Mouse (Mus musculus): ENCODE data around the gene Cx3cr1. TPM values are rescaled to one million over a fixed set of nuclear protein-coding genes. Genes with fewer than 3 reads are reported as not detected.
"Not testable (repeated sequence)": the region's sequence is repeated elsewhere in the genome, so short reads cannot be mapped to it uniquely, and the experiment has no call there.

Cx3cr1 gene
- polyA plus RNA-seq (2016; fragmentation: Nextera tagmentation; extraction: Ambion mirVana), result 7.5 and 8.0 TPM in 2 replicates

DNA sequence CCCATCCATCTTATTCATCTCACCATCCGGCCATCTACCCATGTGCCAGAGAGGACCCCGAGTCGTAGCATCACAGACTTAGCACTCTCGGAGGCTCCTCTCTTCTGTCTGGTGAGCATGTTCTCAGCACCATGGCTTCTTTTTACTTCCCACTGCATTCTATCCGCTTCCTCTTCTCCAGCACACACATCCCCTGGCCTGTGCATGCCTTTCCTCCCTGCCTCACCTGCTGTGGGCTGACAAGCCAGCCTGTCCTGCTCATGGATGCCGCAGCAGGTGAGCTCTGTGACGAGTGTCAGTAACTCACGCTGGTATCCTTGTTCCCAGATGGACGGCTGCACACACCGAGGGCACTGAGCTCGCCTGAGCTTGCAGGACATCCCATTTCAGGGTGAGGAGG lies at the start of gene Cx3cr1:
TSS of gene Cx3cr1 (minus strand) at position 101 of the 400 bp plus-strand sequence.
- H3K27me3 ChIP-seq, result no peaks in the 10 kb centered on the region
- no peak for ATAC-seq (ENCODE audit: insufficient number of reproducible peaks, insufficient read depth, low FRiP score, low TSS enrichment)
- H3K4me2 ChIP-seq (replicated peaks), result no peak within 1 kb of the TSS
- H3K36me3 ChIP-seq, result no peaks in the 10 kb centered on the region
- no peak within 1 kb of the TSS for H3K4me3 ChIP-seq
- H3K27ac ChIP-seq, result no peak within 1 kb of the TSS
- H3K9ac ChIP-seq, result no peak within 1 kb of the TSS
- H3K9me3 ChIP-seq, result no peaks in the 10 kb centered on the region
- no peaks in the 10 kb centered on the region for H3K4me1 ChIP-seq
- WGBS, result 82% methylated on average over 11 of the region's 11 CpGs

DNA sequence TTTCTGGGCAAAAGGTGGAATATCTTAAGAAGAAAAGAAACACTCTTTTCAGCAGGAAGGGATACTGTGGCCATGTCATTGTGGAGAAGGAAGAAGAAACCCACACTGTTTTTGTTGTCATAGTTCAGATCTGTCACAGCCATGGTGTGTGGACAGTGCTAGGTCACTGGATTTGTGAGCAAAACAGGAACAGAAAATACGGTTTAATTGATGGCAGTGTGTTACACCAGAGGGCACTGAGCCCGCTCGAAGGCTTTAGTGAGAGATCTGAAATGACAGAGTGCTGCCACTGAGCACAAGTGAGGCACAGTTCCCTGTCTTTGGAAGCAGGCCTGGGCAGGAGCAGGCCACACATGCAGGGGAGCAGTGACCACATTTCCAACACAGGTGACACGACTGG lies 48.5 kb upstream of the Cx3cr1 start:
- H3K27me3 ChIP-seq, result no peaks in the 10 kb centered on the region
- H3K4me2 ChIP-seq (replicated peaks), result no peak overlapping the region
- H3K36me3 ChIP-seq, result peaks cover 53% of the 10 kb centered on the region
- H3K4me3 ChIP-seq, result no peak overlapping the region
- H3K4me1 ChIP-seq, result no peaks in the 10 kb centered on the region
- no peak for ATAC-seq (ENCODE audit: insufficient number of reproducible peaks, insufficient read depth, low FRiP score, low TSS enrichment)
- WGBS, result 94% methylated on average over 4 of the region's 4 CpGs
- H3K27ac ChIP-seq, result no peak overlapping the region
- no peaks in the 10 kb centered on the region for H3K9me3 ChIP-seq
- no peak overlapping the region for H3K9ac ChIP-seq

DNA sequence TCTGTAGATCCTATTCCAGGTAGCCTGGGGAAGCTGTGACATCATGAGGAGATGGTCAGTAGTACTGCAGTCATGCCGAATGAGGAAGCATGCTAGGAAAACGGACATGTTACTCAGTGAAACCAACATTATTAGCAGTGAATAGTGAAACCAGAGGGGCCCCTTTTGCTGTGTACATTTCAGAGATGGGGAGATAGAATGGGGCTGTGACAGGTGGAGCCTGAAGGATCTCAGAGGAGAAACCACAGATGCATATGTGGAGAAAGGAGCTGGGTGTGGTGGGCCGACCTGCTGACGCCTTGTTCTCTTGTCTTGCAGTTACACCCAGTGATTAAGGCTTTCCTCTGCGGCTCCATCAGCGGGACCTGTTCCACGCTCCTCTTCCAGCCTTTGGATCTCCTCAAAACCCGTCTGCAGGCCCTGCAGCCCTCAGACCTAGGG lies 46.5 kb upstream of the Cx3cr1 start:
- Histone ChIP-seq H3K4me1 (peaks cover 2% of the 10 kb centered on the region), H3K9ac (no peak overlapping the region), H3K4me2 (replicated peaks) (no peak overlapping the region), H3K9me3 (no peaks in the 10 kb centered on the region), H3K27ac (no peak overlapping the region), H3K36me3 (peaks cover 41% of the 10 kb centered on the region), H3K27me3 (no peaks in the 10 kb centered on the region), H3K4me3 (no peak overlapping the region)
- WGBS, result 85% methylated on average over 8 of the region's 8 CpGs
- no peak for ATAC-seq (ENCODE audit: insufficient number of reproducible peaks, insufficient read depth, low FRiP score, low TSS enrichment)

GRCm38 (mm10) chr9:120115580-120115979 lies 45.9 kb upstream of the Cx3cr1 start:
- ATAC-seq (ENCODE audit: insufficient number of reproducible peaks, insufficient read depth, low FRiP score, low TSS enrichment), result no peak
- no peaks in the 10 kb centered on the region for H3K9me3 ChIP-seq
- no peak overlapping the region for H3K27ac ChIP-seq
- peaks cover 4% of the 10 kb centered on the region for H3K4me1 ChIP-seq
- peak overlapping the region; percentile 19; the same call in 1 of the 2 replicates for H3K9ac ChIP-seq
- H3K27me3 ChIP-seq, result no peaks in the 10 kb centered on the region
- no peak overlapping the region for H3K4me2 ChIP-seq (replicated peaks)
- WGBS, result 79% methylated on average over 5 of the region's 5 CpGs
- H3K36me3 ChIP-seq, result peaks cover 35% of the 10 kb centered on the region
- no peak overlapping the region for H3K4me3 ChIP-seq

DNA sequence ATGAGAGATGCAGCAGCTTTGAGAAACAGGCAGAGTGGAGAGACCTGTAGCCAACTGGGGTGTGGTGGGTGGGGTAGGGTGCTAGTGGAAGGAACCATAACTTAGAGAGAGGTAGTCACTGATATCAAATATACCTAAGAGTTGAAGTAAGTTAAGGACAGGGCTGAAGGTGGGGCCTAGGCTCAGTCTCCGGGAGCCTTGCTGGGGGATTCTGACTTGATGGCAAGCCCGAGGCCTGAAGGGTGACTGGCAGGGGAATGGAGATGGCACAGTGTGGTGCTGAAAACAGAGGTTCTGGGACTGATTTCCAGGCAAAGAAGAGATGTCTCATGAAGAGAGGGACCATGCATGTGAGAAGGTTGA lies 45.1 kb upstream of the Cx3cr1 start:
- H3K27ac ChIP-seq, result peak overlapping the region; percentile 14; the same call in 1 of the 2 replicates
- no peaks in the 10 kb centered on the region for H3K27me3 ChIP-seq
- H3K4me3 ChIP-seq, result no peak overlapping the region
- no peak overlapping the region for H3K9ac ChIP-seq
- 86% methylated on average over 2 of the region's 2 CpGs for WGBS
- H3K4me2 ChIP-seq (replicated peaks), result no peak overlapping the region
- H3K9me3 ChIP-seq, result no peaks in the 10 kb centered on the region
- peaks cover 4% of the 10 kb centered on the region for H3K4me1 ChIP-seq
- peaks cover 27% of the 10 kb centered on the region for H3K36me3 ChIP-seq
- no peak for ATAC-seq (ENCODE audit: insufficient number of reproducible peaks, insufficient read depth, low FRiP score, low TSS enrichment)

- Histone ChIP-seq H3K27me3 (no peaks in the 10 kb centered on the region), H3K4me2 (replicated peaks) (no peak overlapping the region), H3K27ac (no peak overlapping the region), H3K4me1 (peaks cover 4% of the 10 kb centered on the region), H3K36me3 (peaks cover 22% of the 10 kb centered on the region), H3K9me3 (no peaks in the 10 kb centered on the region), H3K4me3 (no peak overlapping the region), H3K9ac (no peak overlapping the region)
- ATAC-seq (ENCODE audit: insufficient number of reproducible peaks, insufficient read depth, low FRiP score, low TSS enrichment), result no peak
- 91% methylated on average over 17 of the region's 17 CpGs for whole genome bisulfite sequencing
Measured at GRCm38 (mm10) chr9:120114051-120114788, 44.5 kb upstream of the Cx3cr1 start.

- H3K36me3 ChIP-seq, result peaks cover 16% of the 10 kb centered on the region
- peaks cover 4% of the 10 kb centered on the region for H3K4me1 ChIP-seq
- no peak overlapping the region for H3K27ac ChIP-seq
- no peak overlapping the region for H3K4me3 ChIP-seq
- no peaks in the 10 kb centered on the region for H3K9me3 ChIP-seq
- 94% methylated on average over 7 of the region's 7 CpGs for WGBS
- H3K4me2 ChIP-seq (replicated peaks), result no peak overlapping the region
- H3K9ac ChIP-seq, result no peak overlapping the region
- ATAC-seq (ENCODE audit: insufficient number of reproducible peaks, insufficient read depth, low FRiP score, low TSS enrichment), result no peak
- H3K27me3 ChIP-seq, result no peaks in the 10 kb centered on the region
Measured at GRCm38 (mm10) chr9:120113456-120113855, 43.8 kb upstream of the Cx3cr1 start.

GRCm38 (mm10) chr9:120112472-120112871 lies 42.8 kb upstream of the Cx3cr1 start:
- Histone ChIP-seq H3K27me3 (no peaks in the 10 kb centered on the region), H3K4me3 (no peak overlapping the region), H3K9ac (no peak overlapping the region), H3K27ac (peak overlapping the region; percentile 30; the same call in 1 of the 2 replicates), H3K36me3 (peaks cover 6% of the 10 kb centered on the region; the same call in 1 of the 2 replicates), H3K4me1 (peaks cover 4% of the 10 kb centered on the region), H3K4me2 (replicated peaks) (no peak overlapping the region), H3K9me3 (no peaks in the 10 kb centered on the region)
- no peak for ATAC-seq (ENCODE audit: insufficient number of reproducible peaks, insufficient read depth, low FRiP score, low TSS enrichment)
- 93% methylated on average over 6 of the region's 6 CpGs for WGBS

- Histone ChIP-seq H3K4me1 (peaks cover 4% of the 10 kb centered on the region), H3K36me3 (no peaks in the 10 kb centered on the region), H3K9me3 (no peaks in the 10 kb centered on the region), H3K27ac (peak overlapping the region; percentile 90), H3K4me2 (replicated peaks) (peak overlapping the region; percentile 56), H3K9ac (no peak overlapping the region), H3K4me3 (peak overlapping the region; percentile 68), H3K27me3 (no peaks in the 10 kb centered on the region)
- ATAC-seq (ENCODE audit: insufficient number of reproducible peaks, insufficient read depth, low FRiP score, low TSS enrichment), result no peak
- WGBS, result 74% methylated on average over 15 of the region's 15 CpGs
Measured at GRCm38 (mm10) chr9:120111156-120111945, 41.7 kb upstream of the Cx3cr1 start.

- peak within 1 kb of the TSS; percentile 68 for H3K4me3 ChIP-seq
- H3K27ac ChIP-seq, result peak within 1 kb of the TSS; percentile 90
- no peaks in the 10 kb centered on the region for H3K36me3 ChIP-seq
- 1% methylated on average over 59 of the region's 62 CpGs for WGBS
- ATAC-seq (ENCODE audit: insufficient number of reproducible peaks, insufficient read depth, low FRiP score, low TSS enrichment), result peak; percentile 96
- peak within 1 kb of the TSS; percentile 56 for H3K4me2 ChIP-seq (replicated peaks)
- H3K9ac ChIP-seq, result peak within 1 kb of the TSS; percentile 72
- no peaks in the 10 kb centered on the region for H3K27me3 ChIP-seq
- H3K9me3 ChIP-seq, result no peaks in the 10 kb centered on the region
- H3K4me1 ChIP-seq, result peaks cover 4% of the 10 kb centered on the region
Measured at GRCm38 (mm10) chr9:120110211-120111018, 40.7 kb upstream of the Cx3cr1 start, which contains the start of gene Slc25a38. Gene Slc25a38, plus strand, starts transcription at chr9:120110374.

DNA sequence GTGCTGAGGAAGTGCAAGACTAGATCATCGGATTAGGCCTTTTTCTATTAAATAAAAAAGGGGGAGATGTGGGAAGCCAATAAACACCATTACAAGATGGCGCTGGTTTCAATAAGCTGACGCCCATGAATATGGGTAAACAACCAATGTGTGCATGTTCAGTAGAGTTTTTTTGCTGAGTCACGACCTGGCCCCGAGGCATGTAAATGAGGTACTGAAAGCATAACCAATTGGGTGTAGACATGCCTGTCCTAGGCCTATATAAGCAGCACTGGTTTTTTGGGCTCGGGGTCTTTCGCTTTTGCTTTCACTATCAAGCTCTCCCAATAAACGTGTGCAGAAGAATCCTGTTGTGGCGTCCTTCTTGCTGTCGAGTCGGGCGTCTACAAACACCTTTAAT lies 39.3 kb upstream of the Cx3cr1 start:
- H3K36me3 ChIP-seq; H3K27me3 ChIP-seq; H3K4me2 ChIP-seq (replicated peaks); H3K4me1 ChIP-seq; H3K9me3 ChIP-seq; H3K9ac ChIP-seq; ATAC-seq (ENCODE audit: insufficient number of reproducible peaks, insufficient read depth, low FRiP score, low TSS enrichment); H3K27ac ChIP-seq; H3K4me3 ChIP-seq: not testable (repeated sequence)
- 93% methylated on average over 12 of the region's 12 CpGs for WGBS
